Mouse (Mus musculus) G1E (cell line): ENCODE measurements around the gene Iqgap2.

Experiments
- CTCF ChIP-seq: IDR thresholded peaks from 2 replicates; pipeline ENCODE4 v1.5.1; 2012; ENCODE audit warnings: low read depth, low read length, inconsistent platforms, mixed read lengths
- GATA1 ChIP-seq: IDR thresholded peaks from 2 replicates; pipeline ENCODE4 v1.6.1; 2012; ENCODE audit warnings: borderline replicate concordance, low read length, inconsistent platforms, mixed read lengths
- POLR2AphosphoS5 ChIP-seq: IDR thresholded peaks from 2 replicates; pipeline ENCODE4 v1.6.1; 2012; ENCODE audit warnings: low read depth, low read length, inconsistent platforms; ENCODE audit not compliant: insufficient replicate concordance
- TAL1 ChIP-seq: conservative IDR thresholded peaks from 2 replicates; pipeline ENCODE4 v1.6.1; 2012; ENCODE audit warnings: low read depth, low read length, inconsistent platforms, mixed read lengths

- no peak for TF ChIP-seq CTCF
- no peak for TF ChIP-seq POLR2AphosphoS5
- no peak for TF ChIP-seq GATA1
- TF ChIP-seq TAL1 = no peak
Observed at GRCm38 (mm10) chr13:95617082-95617670, 274.5 kb downstream of the Iqgap2 start.
